Mouse (Mus musculus) neural tube, embryonic 15.5 days (tissue): ENCODE data around the gene Fam92b. TPM values are rescaled to one million over a fixed set of nuclear protein-coding genes. Genes with fewer than 3 reads are reported as not detected.

Experiments used
- ATAC-seq: fragments of 200-750 bp; cut with Nextera tagmentation; 2 replicates; pipeline ENCODE4 v1.8.0; 2017; ENCODE audit warnings: mild to moderate bottlenecking, moderate TSS enrichment, moderate library complexity; ENCODE audit not compliant: low FRiP score
- H3K27ac ChIP-seq: fragments of 300-500 bp; sonication (generic); replicated peaks from 2 replicates; pipeline ENCODE4 v1.5.1; 2015; ENCODE audit warnings: mild to moderate bottlenecking, inconsistent platforms
- H3K27me3 ChIP-seq: fragments of 300-500 bp; sonication (generic); replicated peaks from 2 replicates; pipeline ENCODE4 v1.6.1; 2015; ENCODE audit warnings: inconsistent platforms
- H3K36me3 ChIP-seq: fragments of 300-500 bp; sonication (generic); 2 replicates; pipeline ENCODE4 v1.6.1; 2015; ENCODE audit warnings: inconsistent platforms
- H3K4me1 ChIP-seq: fragments of 300-500 bp; sonication (generic); 2 replicates; pipeline ENCODE4 v1.6.1; 2015; ENCODE audit warnings: inconsistent platforms
- H3K4me2 ChIP-seq: fragments of 300-500 bp; sonication (generic); 2 replicates; pipeline ENCODE4 v1.6.1; 2015; ENCODE audit warnings: inconsistent platforms, mild to moderate bottlenecking, moderate library complexity
- H3K4me3 ChIP-seq: fragments of 300-500 bp; sonication (generic); replicated peaks from 2 replicates; pipeline ENCODE4 v1.5.1; 2015; ENCODE audit warnings: mild to moderate bottlenecking, inconsistent platforms
- H3K9ac ChIP-seq: fragments of 300-500 bp; sonication (generic); replicated peaks from 2 replicates; pipeline ENCODE4 v1.6.1; 2015; ENCODE audit warnings: mild to moderate bottlenecking, inconsistent platforms
- H3K9me3 ChIP-seq: fragments of 300-500 bp; sonication (generic); replicated peaks from 2 replicates; pipeline ENCODE4 v1.6.1; 2016; ENCODE audit warnings: inconsistent platforms
- WGBS: fragments of 180-500 bp; shearing (Covaris S2); methylation state at CpG from one replicate; pipeline ENCODE4 v1.1.7; 2015; ENCODE audit warnings: mixed read lengths; 5-methylcytosine and 5-hydroxymethylcytosine counted together
- polyA plus RNA-seq: library from polyadenylated mRNA; unstranded; fragments of >200 nt; fragmentation: Nextera tagmentation; extraction: Ambion mirVana; gene quantifications from 2 replicates; pipeline ENCODE4 v1.2.1, GENCODE M21; 2015

The Fam92b gene
- polyA plus RNA-seq, 1 experiment from 2014 or later: 1.7 TPM

- no peaks in the 10 kb centered on the region for H3K36me3 ChIP-seq
- no peak overlapping the region for H3K27ac ChIP-seq
- no peak overlapping the region for H3K4me2 ChIP-seq
- no peak overlapping the region for H3K4me3 ChIP-seq
- no peaks in the 10 kb centered on the region for H3K9me3 ChIP-seq
- no peaks in the 10 kb centered on the region for H3K27me3 ChIP-seq
- WGBS: 53% methylated on average over 8 of the region's 8 CpGs
- H3K4me1 ChIP-seq: peaks cover 47% of the 10 kb centered on the region
- no peak overlapping the region for H3K9ac ChIP-seq
- no peak for ATAC-seq
Measured at GRCm38 (mm10) chr8:120186454-120186853, 9.2 kb upstream of the Fam92b start.

GRCm38 (mm10) chr8:120184850-120185792 lies 7.9 kb upstream of the Fam92b start:
- Histone ChIP-seq H3K4me1 (peaks cover 40% of the 10 kb centered on the region), H3K4me2 (peak overlapping the region; percentile 46), H3K9me3 (no peaks in the 10 kb centered on the region), H3K27ac (peak overlapping the region; percentile 77), H3K4me3 (no peak overlapping the region), H3K36me3 (no peaks in the 10 kb centered on the region), H3K9ac (peak overlapping the region; percentile 30), H3K27me3 (no peaks in the 10 kb centered on the region; the same call in 1 of the 2 replicates)
- peak; percentile 63; the same call in 1 of the 2 replicates for ATAC-seq
- WGBS: 12% methylated on average over 16 of the region's 17 CpGs

DNA sequence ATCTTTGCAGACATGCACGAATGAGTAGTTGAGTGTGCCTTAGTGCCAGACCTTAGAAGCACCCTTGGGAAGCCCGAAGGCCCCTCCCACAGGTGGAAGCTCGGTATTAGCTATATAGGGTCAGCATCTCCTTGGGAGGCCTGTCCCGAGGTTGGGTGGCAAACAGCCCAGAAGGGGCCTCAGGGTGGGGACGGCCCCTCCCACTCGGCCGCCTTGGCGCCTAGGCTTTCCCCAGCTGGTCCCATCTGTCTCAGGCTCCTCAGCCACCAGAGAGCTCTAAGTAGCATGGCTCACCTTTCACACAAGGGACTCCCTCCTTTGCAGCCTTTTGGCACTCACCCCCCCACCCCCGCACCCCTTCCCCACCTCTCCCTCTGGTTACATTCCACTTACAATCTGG lies 7.1 kb upstream of the Fam92b start:
- Histone ChIP-seq H3K27me3 (no peaks in the 10 kb centered on the region; the same call in 1 of the 2 replicates), H3K4me2 (no peak overlapping the region), H3K4me1 (peaks cover 43% of the 10 kb centered on the region), H3K27ac (no peak overlapping the region), H3K9ac (no peak overlapping the region), H3K9me3 (no peaks in the 10 kb centered on the region), H3K4me3 (no peak overlapping the region), H3K36me3 (no peaks in the 10 kb centered on the region)
- 40% methylated on average over 9 of the region's 9 CpGs for WGBS
- no peak for ATAC-seq

GRCm38 (mm10) chr8:120181861-120182414 lies 4.7 kb upstream of the Fam92b start:
- Histone ChIP-seq H3K27ac (no peak overlapping the region), H3K4me3 (no peak overlapping the region), H3K27me3 (no peaks in the 10 kb centered on the region; the same call in 1 of the 2 replicates), H3K9me3 (no peaks in the 10 kb centered on the region), H3K9ac (no peak overlapping the region), H3K4me2 (no peak overlapping the region), H3K4me1 (peaks cover 67% of the 10 kb centered on the region), H3K36me3 (no peaks in the 10 kb centered on the region)
- WGBS: 84% methylated on average over 4 of the region's 4 CpGs
- ATAC-seq: no peak

GRCm38 (mm10) chr8:120181274-120181673 lies 4.0 kb upstream of the Fam92b start:
- H3K4me2 ChIP-seq: no peak overlapping the region
- WGBS: 89% methylated on average over 5 of the region's 5 CpGs

DNA sequence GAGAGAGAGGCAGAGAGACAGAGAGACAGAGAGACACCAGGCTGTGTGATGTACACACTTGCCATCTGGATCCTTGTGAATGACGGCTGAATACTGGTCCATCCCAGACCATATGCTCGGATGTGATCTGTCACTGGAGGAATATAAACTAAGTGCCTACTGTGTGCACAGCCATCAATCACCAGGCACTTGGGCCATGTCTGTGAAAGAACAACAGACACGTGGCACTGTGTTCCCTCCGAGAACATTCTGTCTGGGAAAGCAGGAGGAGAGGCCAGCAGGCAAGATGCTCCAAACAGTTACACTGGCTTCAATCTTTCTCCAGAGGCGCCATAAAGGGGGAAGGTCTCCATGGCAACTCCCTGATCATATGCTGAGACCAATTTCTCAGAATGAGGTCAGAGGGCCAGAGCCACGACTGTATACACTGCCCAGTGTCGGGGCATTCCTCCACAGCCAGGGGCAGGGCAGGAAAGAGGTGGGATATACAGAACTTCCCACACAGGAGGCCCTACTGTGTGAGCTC lies 3.2 kb upstream of the Fam92b start:
- Histone ChIP-seq H3K27ac (no peak overlapping the region), H3K9me3 (no peaks in the 10 kb centered on the region), H3K27me3 (no peaks in the 10 kb centered on the region; the same call in 1 of the 2 replicates), H3K4me3 (no peak overlapping the region), H3K36me3 (no peaks in the 10 kb centered on the region), H3K4me2 (no peak overlapping the region), H3K9ac (no peak overlapping the region), H3K4me1 (peaks cover 65% of the 10 kb centered on the region)
- 22% methylated on average over 7 of the region's 7 CpGs for WGBS
- ATAC-seq: no peak

More at GRCm38 (mm10) chr8:120181274-120181673, 4.0 kb upstream of the Fam92b start:
- no peak overlapping the region for H3K4me3 ChIP-seq
- H3K27me3 ChIP-seq: no peaks in the 10 kb centered on the region; the same call in 1 of the 2 replicates
- H3K36me3 ChIP-seq: no peaks in the 10 kb centered on the region
- ATAC-seq: no peak
- H3K9me3 ChIP-seq: no peaks in the 10 kb centered on the region
- peaks cover 69% of the 10 kb centered on the region for H3K4me1 ChIP-seq
- no peak overlapping the region for H3K27ac ChIP-seq
- no peak overlapping the region for H3K9ac ChIP-seq

GRCm38 (mm10) chr8:120179027-120179431 lies 1.8 kb upstream of the Fam92b start:
- H3K27ac ChIP-seq: peak overlapping the region; percentile 63
- no peaks in the 10 kb centered on the region for H3K36me3 ChIP-seq
- H3K9me3 ChIP-seq: no peaks in the 10 kb centered on the region
- peak overlapping the region; percentile 25 for H3K4me3 ChIP-seq
- H3K4me2 ChIP-seq: peak overlapping the region; percentile 55
- WGBS: under 1% methylated on average over 10 of the region's 10 CpGs
- no peak overlapping the region for H3K9ac ChIP-seq
- peak; percentile 72 for ATAC-seq
- peaks cover 5% of the 10 kb centered on the region; the same call in 1 of the 2 replicates for H3K27me3 ChIP-seq
- H3K4me1 ChIP-seq: peaks cover 51% of the 10 kb centered on the region

- H3K4me3 ChIP-seq: no peak overlapping the region
- peaks cover 50% of the 10 kb centered on the region for H3K4me1 ChIP-seq
- H3K27me3 ChIP-seq: peaks cover 5% of the 10 kb centered on the region; the same call in 1 of the 2 replicates
- no peak for ATAC-seq
- no peaks in the 10 kb centered on the region for H3K9me3 ChIP-seq
- no peaks in the 10 kb centered on the region for H3K36me3 ChIP-seq
- H3K9ac ChIP-seq: no peak overlapping the region
- 3% methylated on average over 10 of the region's 10 CpGs for WGBS
- peak overlapping the region; percentile 41; the same call in 1 of the 2 replicates for H3K27ac ChIP-seq
- peak overlapping the region; percentile 47 for H3K4me2 ChIP-seq
Measured at GRCm38 (mm10) chr8:120178124-120178514, 853 bp upstream of the Fam92b start.

- Histone ChIP-seq H3K27ac (peak overlapping the region; percentile 77), H3K4me2 (peak overlapping the region; percentile 47), H3K9ac (no peak overlapping the region), H3K4me1 (peaks cover 50% of the 10 kb centered on the region), H3K36me3 (no peaks in the 10 kb centered on the region), H3K27me3 (peaks cover 5% of the 10 kb centered on the region; the same call in 1 of the 2 replicates), H3K4me3 (no peak overlapping the region), H3K9me3 (no peaks in the 10 kb centered on the region)
- 11% methylated on average over 4 of the region's 4 CpGs for WGBS
- ATAC-seq: no peak
Measured at GRCm38 (mm10) chr8:120176605-120177004, 661 bp downstream of the Fam92b start.

GRCm38 (mm10) chr8:120174606-120175005 lies 2.7 kb downstream of the Fam92b start:
- Histone ChIP-seq H3K4me1 (peaks cover 38% of the 10 kb centered on the region), H3K9me3 (no peaks in the 10 kb centered on the region), H3K4me3 (no peak overlapping the region), H3K27me3 (peaks cover 10% of the 10 kb centered on the region; the same call in 1 of the 2 replicates), H3K4me2 (no peak overlapping the region), H3K9ac (no peak overlapping the region), H3K36me3 (no peaks in the 10 kb centered on the region), H3K27ac (no peak overlapping the region)
- no peak for ATAC-seq
- WGBS: 57% methylated on average over 18 of the region's 18 CpGs

DNA sequence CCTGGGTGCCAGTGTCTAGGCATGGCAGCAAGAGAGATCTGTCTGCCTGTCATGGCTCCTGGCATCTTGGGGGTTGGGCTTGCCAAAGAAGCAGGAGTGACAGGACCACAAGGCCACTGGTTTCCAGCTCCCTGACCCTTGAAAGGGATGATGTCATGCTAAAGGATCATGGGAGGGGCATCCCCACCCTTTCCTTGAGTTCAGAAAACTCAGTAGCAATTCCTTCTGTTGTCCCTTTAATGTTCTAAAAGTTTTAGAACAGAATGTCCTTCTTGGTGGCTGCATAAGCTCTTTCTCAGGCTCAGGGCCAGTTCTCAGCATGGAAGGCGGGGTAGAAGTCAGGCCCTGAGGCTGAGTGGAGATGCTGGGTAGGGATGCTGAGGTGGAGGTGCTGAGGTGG lies 4.1 kb downstream of the Fam92b start:
- Histone ChIP-seq H3K27me3 (peaks cover 10% of the 10 kb centered on the region; the same call in 1 of the 2 replicates), H3K27ac (no peak overlapping the region), H3K4me2 (no peak overlapping the region), H3K9ac (no peak overlapping the region), H3K4me3 (no peak overlapping the region), H3K36me3 (no peaks in the 10 kb centered on the region), H3K9me3 (no peaks in the 10 kb centered on the region), H3K4me1 (peaks cover 28% of the 10 kb centered on the region)
- WGBS: 96% methylated on average over 1 of the region's 1 CpGs
- no peak for ATAC-seq
